Mouse (Mus musculus) cortical plate, adult 2 months (tissue): ENCODE measurements at regions not wholly inside any gene's neighbourhood (a gene's known extent, or its start where the extent isn't known, plus 50 kb on each side); places are given as distances from the start of the nearest gene placed in this dataset.

Source experiments
- H3K27ac ChIP-seq: fragments of 200-500 bp; 2 replicates; pipeline ENCODE4 v1.5.1; 2012; ENCODE audit warnings: low read length, control low read depth, inconsistent platforms; ENCODE audit not compliant: insufficient read depth
- H3K4me1 ChIP-seq: fragments of 200-500 bp; 2 replicates; pipeline ENCODE4 v1.6.1; 2011; ENCODE audit warnings: low read length; ENCODE audit not compliant: control insufficient read depth, insufficient read depth
- H3K4me3 ChIP-seq: fragments of 200-500 bp; 2 replicates; pipeline ENCODE4 v1.5.1; 2011; ENCODE audit warnings: mild to moderate bottlenecking, low read length, control low read depth; ENCODE audit not compliant: insufficient read depth
- CTCF ChIP-seq: fragments of 200-500 bp; IDR thresholded peaks from 2 replicates; pipeline ENCODE4 v1.5.1; 2011; ENCODE audit warnings: mild to moderate bottlenecking, control low read depth, low read length; ENCODE audit not compliant: insufficient read depth; ENCODE audit errors: extremely low read depth
- POLR2A ChIP-seq: fragments of 200-500 bp; IDR thresholded peaks from 2 replicates; pipeline ENCODE4 v1.6.1; 2011; ENCODE audit warnings: mild to moderate bottlenecking, low read length, control low read depth; ENCODE audit not compliant: insufficient read depth; ENCODE audit errors: extremely low read depth

- TF ChIP-seq POLR2A (no peak), CTCF (peak; percentile 45)
- H3K27ac ChIP-seq: no peak overlapping the region
- H3K4me3 ChIP-seq: no peak overlapping the region
- no peaks in the 10 kb centered on the region for H3K4me1 ChIP-seq
Observed at GRCm38 (mm10) chr5:102213145-102213544, 143.4 kb upstream of the Wdfy3 start.

GRCm38 (mm10) chr5:102227131-102227530 is 157.4 kb upstream of the Wdfy3 start:
- Histone ChIP-seq H3K27ac (no peak overlapping the region), H3K4me3 (no peak overlapping the region), H3K4me1 (no peaks in the 10 kb centered on the region)
- TF ChIP-seq CTCF (no peak), POLR2A (no peak)

- Histone ChIP-seq H3K4me1 (no peaks in the 10 kb centered on the region), H3K4me3 (no peak overlapping the region), H3K27ac (no peak overlapping the region)
- TF ChIP-seq CTCF (no peak), POLR2A (no peak)
Observed at GRCm38 (mm10) chr5:102242614-102243013, 172.9 kb upstream of the Wdfy3 start.

GRCm38 (mm10) chr5:102244706-102245105 is 175.0 kb upstream of the Wdfy3 start:
- Histone ChIP-seq H3K4me1 (no peaks in the 10 kb centered on the region), H3K4me3 (no peak overlapping the region), H3K27ac (no peak overlapping the region)
- TF ChIP-seq POLR2A (no peak), CTCF (no peak)

GRCm38 (mm10) chr5:102248747-102249146 is 179.0 kb upstream of the Wdfy3 start:
- no peak overlapping the region for H3K27ac ChIP-seq
- no peak for TF ChIP-seq POLR2A
- TF ChIP-seq CTCF: no peak
- no peaks in the 10 kb centered on the region for H3K4me1 ChIP-seq
- no peak overlapping the region for H3K4me3 ChIP-seq

GRCm38 (mm10) chr5:102251076-102251475 is 181.4 kb upstream of the Wdfy3 start:
- no peak overlapping the region for H3K27ac ChIP-seq
- H3K4me3 ChIP-seq: no peak overlapping the region
- TF ChIP-seq POLR2A: no peak
- no peak for TF ChIP-seq CTCF
- H3K4me1 ChIP-seq: no peaks in the 10 kb centered on the region

- TF ChIP-seq CTCF: no peak
- no peak for TF ChIP-seq POLR2A
- Histone ChIP-seq H3K4me3 (no peak overlapping the region), H3K27ac (no peak overlapping the region)
Observed at GRCm38 (mm10) chr5:102253786-102254185, 184.1 kb upstream of the Wdfy3 start.

GRCm38 (mm10) chr5:102257104-102257503 is 187.4 kb upstream of the Wdfy3 start:
- Histone ChIP-seq H3K4me1 (no peaks in the 10 kb centered on the region), H3K27ac (no peak overlapping the region), H3K4me3 (no peak overlapping the region)
- TF ChIP-seq CTCF (no peak), POLR2A (no peak)

More at GRCm38 (mm10) chr5:102253786-102254185, 184.1 kb upstream of the Wdfy3 start:
- no peaks in the 10 kb centered on the region for H3K4me1 ChIP-seq

- no peaks in the 10 kb centered on the region for H3K4me1 ChIP-seq
- no peak overlapping the region for H3K4me3 ChIP-seq
- no peak for TF ChIP-seq POLR2A
- no peak for TF ChIP-seq CTCF
- no peak overlapping the region for H3K27ac ChIP-seq
Observed at GRCm38 (mm10) chr5:102261621-102262020, 191.9 kb upstream of the Wdfy3 start.

- Histone ChIP-seq H3K4me3 (no peak overlapping the region), H3K4me1 (no peaks in the 10 kb centered on the region), H3K27ac (no peak overlapping the region)
- TF ChIP-seq POLR2A (no peak), CTCF (no peak)
Observed at GRCm38 (mm10) chr5:102266451-102266850, 196.7 kb upstream of the Wdfy3 start.

- Histone ChIP-seq H3K27ac (no peak overlapping the region), H3K4me1 (no peaks in the 10 kb centered on the region), H3K4me3 (no peak overlapping the region)
- TF ChIP-seq CTCF: no peak
- no peak for TF ChIP-seq POLR2A
Observed at GRCm38 (mm10) chr5:102267150-102267549, 197.4 kb upstream of the Wdfy3 start.
